Mouse (Mus musculus): ENCODE measurements around the gene Pcbp2.

Pcbp2 gene

DNA sequence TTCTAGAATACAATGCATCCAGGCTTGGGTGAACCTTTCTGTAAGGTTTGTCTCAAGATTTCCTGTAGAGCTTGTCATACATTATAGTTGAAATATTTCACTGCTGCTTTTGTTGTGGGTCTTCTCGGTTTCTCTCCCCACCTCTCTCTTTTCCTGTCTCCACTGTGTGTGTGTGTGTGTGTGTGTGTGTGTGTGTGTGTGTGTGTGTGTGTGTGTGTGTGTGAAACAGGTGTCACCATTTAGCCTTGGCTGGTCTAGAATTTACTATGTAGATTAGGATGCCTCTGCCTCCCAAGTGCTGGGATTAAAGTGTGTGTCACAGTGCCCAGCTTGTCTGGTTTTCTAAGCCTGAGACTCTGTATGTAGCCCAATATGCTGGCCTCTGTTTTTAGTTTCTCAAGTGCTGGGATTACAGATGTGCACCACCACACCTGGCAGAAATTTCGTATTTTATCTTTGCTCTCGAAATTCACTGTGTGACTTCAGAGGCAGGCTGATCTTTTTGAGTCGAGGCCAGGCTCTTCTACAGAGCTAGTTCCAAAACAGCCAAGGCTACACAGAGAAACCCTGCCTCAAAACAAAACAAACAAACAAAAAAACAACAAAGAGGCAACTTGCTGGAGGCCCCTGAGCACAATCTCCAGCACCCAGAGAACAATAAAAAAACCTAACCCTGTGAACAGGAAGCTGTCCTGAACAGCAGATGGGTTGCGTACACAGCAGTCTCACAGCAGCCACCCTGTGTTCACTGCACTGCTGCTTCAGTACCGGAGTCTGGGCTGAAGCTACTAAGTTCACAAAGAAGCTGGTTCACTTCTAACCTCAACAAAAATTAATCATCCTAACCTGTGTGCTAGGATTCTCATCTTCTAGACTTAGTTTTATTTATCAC lies 56.0 kb downstream of the Pcbp2 start:
- DNase-seq (ENCODE audit: low read depth) = no peak

DNA sequence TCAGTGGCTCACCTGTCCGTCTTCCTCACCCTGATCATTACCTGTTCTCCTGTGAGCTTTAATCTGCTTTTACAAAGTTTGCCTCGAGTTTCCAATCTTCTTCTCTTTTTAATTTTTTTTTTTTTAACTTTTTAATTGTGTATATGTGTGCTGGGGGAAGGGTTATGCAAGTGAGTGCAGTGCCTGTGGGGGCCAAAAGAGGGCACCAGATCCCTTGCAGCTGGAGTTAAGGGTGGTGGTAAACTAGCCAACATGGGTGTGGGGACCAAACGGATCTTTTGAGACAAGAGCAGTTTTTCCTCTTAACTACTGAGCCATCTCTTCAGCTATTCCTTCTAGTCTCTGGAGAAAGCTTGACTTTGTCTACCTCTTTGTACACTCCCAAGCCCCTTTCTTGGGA lies 57.6 kb downstream of the Pcbp2 start:
- no peak for DNase-seq (ENCODE audit: low read depth)

DNA sequence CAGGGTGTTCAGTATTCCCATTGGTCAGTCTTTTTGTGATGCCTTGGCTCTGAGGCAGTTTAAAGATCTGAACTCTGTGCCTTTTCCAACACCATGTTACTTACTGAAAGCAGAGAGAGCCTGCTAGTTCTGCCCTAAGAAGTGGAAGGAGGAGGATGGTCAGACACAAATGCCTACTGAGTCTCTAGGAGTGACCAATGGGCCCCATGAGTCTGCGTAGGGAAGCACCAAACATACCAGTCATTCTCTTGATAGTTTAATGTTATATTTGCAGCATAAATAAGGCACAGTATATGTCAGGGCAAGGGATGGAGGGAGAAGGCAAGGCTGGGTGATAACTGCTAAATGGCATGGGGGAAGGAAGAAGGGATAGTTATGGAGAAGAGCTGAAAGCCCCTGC lies 58.1 kb downstream of the Pcbp2 start:
- no peak for DNase-seq (ENCODE audit: low read depth)

DNA sequence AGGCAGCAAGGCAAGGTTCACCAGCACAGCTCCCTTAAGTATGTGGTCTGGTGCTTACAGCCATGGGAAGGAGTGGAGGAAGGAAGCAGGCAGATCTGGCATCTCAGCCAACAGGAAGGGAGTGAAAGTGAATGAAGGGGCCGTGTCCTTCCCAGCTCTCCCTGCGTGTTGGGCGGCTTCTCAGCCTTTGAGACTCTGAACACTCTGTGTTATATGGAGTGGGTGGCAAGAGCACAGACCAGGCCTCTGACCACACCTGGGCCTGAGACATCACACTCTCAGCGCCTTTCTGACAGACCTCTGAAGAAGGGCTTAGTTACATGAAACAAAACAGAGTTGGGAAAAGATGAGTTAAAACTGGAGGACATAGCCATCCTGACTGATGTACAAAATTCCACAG lies 60.2 kb downstream of the Pcbp2 start:
- no peak for DNase-seq (ENCODE audit: low read depth)

DNA sequence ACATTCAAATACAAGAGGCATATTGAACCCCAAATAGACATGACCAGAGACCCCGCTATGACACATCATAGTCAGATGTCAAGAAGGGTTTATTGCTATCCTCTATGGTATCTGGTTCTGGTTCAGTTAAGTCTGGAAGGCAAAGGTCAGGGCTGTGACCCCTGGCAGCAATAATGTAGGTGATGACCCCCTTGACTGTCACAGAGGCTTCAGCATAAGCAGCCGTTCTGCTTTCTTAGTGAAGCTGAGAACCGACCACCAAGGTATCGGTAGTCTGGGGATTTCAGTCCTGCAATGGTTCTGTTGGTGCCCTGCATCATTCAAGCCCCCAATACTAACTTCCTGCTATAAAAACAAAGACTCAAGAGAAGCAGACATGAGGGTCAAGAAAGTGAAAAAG lies 61.2 kb downstream of the Pcbp2 start:
- no peak for DNase-seq (ENCODE audit: low read depth)

DNA sequence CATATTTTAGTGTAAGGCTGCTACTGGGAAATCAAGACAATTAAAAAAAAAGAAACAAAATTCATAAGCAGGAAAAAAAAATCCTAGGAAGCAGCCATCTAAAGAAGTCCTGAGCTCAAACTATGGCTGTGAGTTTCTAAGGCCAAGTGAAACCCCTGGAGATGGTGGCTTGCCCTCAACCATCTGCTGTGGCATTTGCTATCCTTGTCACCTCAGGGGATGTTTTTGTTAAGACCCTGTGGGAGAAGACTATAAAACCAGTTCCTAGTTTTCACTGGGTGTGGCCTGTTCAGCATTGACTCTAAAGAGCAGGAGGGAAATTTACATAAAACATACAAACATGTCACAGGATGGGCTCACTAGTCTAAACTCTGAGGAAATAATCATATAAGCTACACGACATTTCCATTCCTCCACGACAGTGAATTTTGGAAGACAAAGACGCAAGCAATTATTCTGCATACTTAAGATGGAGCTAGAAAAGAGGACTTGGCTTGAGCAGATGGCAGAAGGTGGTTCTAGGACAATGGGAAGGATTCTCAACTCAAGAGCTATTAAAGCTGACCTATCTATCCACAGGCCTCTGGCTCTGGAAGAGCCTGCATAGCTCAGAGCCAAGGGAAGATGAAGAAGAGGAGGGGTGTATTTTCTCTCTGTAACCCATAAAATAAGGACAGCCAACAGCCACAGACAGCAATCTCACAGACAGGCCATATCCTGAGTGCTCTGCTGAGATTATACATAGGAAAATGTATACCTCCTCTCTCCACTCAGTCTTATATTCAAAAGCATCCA lies 62.0 kb downstream of the Pcbp2 start:
- no peak for DNase-seq (ENCODE audit: low read depth)

DNA sequence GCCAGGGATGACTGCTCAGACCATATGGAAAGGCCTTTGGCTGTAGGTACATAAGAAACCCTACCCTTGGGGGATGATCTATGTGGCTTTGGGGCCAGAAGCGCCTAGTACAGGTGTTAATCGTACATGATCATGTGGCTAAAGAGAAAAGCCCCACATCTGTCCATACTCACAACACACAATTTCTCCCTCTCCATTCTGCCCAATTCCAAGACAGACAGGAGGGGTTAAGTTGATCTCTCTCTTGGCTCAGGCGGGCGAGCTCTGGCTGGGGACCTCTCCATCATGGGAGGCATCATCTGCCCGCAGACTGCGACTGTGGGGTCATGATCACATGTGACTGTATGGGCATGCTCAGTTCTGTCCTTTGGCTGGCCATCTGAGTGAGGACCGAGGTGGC lies 63.6 kb downstream of the Pcbp2 start:
- no peak for DNase-seq (ENCODE audit: low read depth)

DNA sequence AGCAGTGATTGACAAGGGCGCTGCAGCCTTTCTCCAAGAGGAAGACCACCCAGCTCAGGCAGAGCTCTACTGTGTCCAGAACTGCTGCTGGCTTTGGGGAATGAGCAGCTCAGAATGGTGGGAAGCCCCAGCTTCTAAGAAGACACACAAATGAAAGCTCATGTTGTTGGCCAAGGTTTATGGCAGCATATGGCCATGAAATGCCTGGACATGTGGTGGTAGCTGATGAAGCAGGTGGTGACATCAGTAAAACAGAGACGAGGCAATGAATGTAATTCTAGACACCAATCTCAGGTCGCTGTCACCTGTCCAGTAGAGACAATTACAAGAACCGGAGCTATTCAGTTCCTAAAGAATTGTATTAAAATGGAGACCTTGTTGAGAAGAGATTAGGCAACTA lies 74.5 kb downstream of the Pcbp2 start:
- no peak for DNase-seq (ENCODE audit: low read depth)

DNA sequence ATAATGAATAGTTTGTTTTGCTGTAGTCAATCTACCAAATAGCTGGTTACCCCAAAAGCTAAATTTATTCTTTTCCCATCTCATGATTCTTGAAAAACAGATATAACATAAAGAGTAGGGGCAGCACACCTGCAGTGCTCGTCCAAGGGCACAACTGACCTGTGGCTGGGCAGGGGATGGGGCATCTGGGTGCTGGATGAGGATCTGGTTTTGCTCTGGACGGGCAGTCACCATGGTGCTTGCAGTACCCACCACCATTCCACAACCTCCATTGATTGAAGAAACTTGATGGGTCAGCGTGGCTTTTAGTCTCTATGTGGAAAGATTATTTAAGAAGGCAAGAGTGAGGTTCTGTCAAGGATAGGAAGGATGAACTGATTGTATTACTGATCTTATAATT lies 75.9 kb downstream of the Pcbp2 start:
- no peak for DNase-seq (ENCODE audit: low read depth)

DNA sequence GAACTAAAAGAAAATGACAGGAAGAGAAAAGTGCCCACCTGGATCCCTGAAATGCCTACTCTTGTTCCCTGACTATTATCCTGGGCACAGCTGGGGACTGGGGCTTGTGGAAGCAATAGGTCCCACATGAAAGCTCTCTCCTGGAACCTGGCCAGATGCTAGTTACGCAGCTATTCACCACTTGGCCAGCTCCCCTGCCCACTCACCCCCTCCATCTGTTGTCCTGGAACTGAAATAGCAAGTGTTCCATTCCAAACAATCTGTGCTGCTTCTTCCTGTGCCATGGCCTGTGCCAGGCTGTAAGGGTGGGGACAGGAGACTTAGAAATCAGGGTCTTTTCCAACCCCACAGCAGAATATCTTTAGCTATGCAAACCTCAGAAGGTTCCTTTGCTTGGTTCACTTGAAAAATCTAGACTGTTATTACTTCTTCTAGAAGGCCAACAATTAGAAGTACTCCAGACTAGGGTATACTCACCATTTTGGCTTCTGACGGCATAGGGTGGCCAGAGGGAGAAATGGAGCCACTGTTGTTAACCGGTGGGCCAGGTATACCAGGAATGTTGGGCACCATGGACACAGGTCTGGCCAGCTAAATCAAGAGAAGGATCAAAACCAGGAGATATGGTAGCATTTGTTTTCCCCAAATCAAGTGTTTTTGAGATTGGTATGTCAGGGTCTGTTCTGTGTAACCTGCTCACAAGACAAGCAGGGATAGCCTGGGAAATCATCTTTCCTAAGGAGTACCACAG lies 76.5 kb downstream of the Pcbp2 start:
- no peak for DNase-seq (ENCODE audit: low read depth)

DNA sequence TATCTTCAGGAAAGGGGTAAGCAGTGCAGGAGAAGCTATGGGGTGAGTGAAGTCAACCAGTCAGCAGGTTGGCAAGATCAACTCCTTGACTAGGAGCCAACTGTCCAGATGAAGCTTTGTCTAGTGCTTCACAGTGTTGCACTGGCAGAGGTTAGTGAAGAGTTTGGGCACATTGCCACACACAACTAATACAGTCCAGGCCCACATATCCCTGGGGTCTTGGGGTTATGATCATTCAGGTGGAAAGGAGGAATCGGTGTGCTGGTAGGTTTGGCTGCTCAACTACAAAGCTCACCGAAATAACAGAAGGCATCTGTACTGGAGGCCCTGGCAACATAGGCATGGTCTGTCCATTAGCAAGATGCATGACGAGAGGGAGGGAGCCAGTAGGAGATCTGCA lies 77.1 kb downstream of the Pcbp2 start:
- DNase-seq (ENCODE audit: low read depth) = no peak
